Mouse (Mus musculus) G1E (cell line): ENCODE measurements around the gene Tnfrsf18. TPM values are rescaled to one million over a fixed set of nuclear protein-coding genes. Genes with fewer than 3 reads are reported as not detected.

Experiments
- ATAC-seq: 2 replicates; pipeline ENCODE4 v1.8.0; 2016; ENCODE audit warnings: mild to moderate bottlenecking; ENCODE audit not compliant: insufficient number of reproducible peaks, poor library complexity, low FRiP score, severe bottlenecking; ENCODE audit errors: extremely low read depth
- DNase-seq: peaks from one replicate; pipeline ENCODE4 v3.0.0; 2012; ENCODE audit warnings: low spot score
- H3K27me3 ChIP-seq: 2 replicates; pipeline ENCODE4 v1.6.1; 2012; ENCODE audit warnings: mild to moderate bottlenecking, low read length, inconsistent platforms; ENCODE audit not compliant: insufficient read depth
- H3K36me3 ChIP-seq: replicated peaks from 2 replicates; pipeline ENCODE3; 2012; ENCODE audit warnings: mild to moderate bottlenecking, inconsistent platforms
- H3K4me1 ChIP-seq: 2 replicates; pipeline ENCODE4 v1.6.1; 2012; ENCODE audit warnings: low read depth, low read length, inconsistent platforms, mixed read lengths; ENCODE audit not compliant: insufficient read depth
- H3K4me3 ChIP-seq: 2 replicates; pipeline ENCODE4 v1.5.1; 2012; ENCODE audit warnings: low read depth, mild to moderate bottlenecking, inconsistent platforms, low read length, moderate library complexity, mixed read lengths
- H3K9me3 ChIP-seq: replicated peaks from 2 replicates; pipeline ENCODE4 v1.6.1; 2012; ENCODE audit warnings: inconsistent platforms
- POLR2AphosphoS5 ChIP-seq: IDR thresholded peaks from 2 replicates; pipeline ENCODE4 v1.6.1; 2012; ENCODE audit warnings: low read depth, low read length, inconsistent platforms; ENCODE audit not compliant: insufficient replicate concordance
- polyA plus RNA-seq: library from polyadenylated mRNA; stranded (reverse); fragments of >175 nt; gene quantifications from 2 replicates; pipeline ENCODE4 v1.2.3, GENCODE M21; 2012
- total RNA-seq, 2 experiments: library from RNA; stranded (forward) in 1 of 2; stranded (reverse) in 1 of 2; fragments of 200-1000 nt in 1 of 2; fragments of >200 nt in 1 of 2; fragmentation: Nextera tagmentation in 1 of 2; gene quantifications; 2 replicates each; pipeline ENCODE4 v1.2.3; 2014 to 2017

Tnfrsf18 gene
- total and polyA plus RNA-seq, 3 experiments, result 0.22 TPM; not detected in 2

DNA sequence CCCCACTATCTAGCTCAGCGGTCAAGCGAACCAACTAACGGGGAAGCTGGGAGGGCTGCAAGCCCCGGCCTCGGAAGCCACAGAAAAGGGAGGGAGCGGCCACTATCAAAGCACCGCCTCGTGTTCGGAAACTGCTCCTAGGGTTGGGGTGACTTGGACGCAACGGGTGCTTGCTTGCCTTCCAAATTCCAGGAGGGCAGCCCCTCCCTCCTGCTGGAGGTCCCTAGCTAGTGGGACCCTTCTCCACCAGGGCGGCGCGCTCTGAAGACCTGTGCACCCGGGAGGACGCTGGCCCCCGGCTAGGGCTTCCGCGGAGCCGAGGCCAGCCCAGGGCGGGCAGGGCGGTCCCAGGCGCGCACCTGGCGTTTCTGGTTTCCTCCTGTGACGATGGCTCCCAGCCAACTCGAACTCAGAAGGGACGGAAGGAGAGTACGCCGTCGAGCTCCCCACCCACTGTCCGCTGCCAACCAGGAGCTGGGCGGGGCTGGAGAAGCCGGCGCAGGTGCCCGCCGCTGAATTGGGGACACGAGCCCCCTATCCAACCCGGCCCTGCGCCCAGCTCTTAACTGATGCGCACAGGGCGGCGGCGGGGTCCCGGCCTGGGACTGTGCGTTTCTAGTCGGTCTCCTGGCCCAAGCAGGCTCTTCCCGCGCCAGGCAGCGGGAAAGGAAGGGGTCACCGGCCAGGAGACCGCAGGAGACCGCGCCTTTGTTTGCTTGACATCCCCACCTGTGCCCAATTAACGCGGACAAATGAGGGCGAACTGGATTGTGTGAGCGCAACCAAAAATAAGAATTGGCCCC, 51.7 kb downstream of the Tnfrsf18 start:
- no peaks in the 10 kb centered on the region for H3K9me3 ChIP-seq
- ATAC-seq, result no peak
- DNase-seq, result no peak
- H3K27me3 ChIP-seq, result peaks cover 7% of the 10 kb centered on the region; the same call in 1 of the 2 replicates
- H3K36me3 ChIP-seq, result no peaks in the 10 kb centered on the region
- no peak for TF ChIP-seq POLR2AphosphoS5
- no peaks in the 10 kb centered on the region for H3K4me1 ChIP-seq
- no peak overlapping the region for H3K4me3 ChIP-seq

Other genes starting within 250 kb of the Tnfrsf18 start
Only the 20 nearest of the 27 such genes appear.
- 147 and 155 TPM in 2 replicates for gene Aurkaip1, start 194.9 kb upstream of the Tnfrsf18 start, total RNA-seq (2014; fragmentation: Nextera tagmentation)
- gene Aurkaip1, start 194.9 kb upstream of the Tnfrsf18 start, total RNA-seq (2017), result 158 and 160 TPM in 2 replicates
- 291 and 293 TPM in 2 replicates for gene Aurkaip1, start 194.9 kb upstream of the Tnfrsf18 start, polyA plus RNA-seq
- not detected in 2 replicates for gene Mxra8, start 186.5 kb upstream of the Tnfrsf18 start, total RNA-seq (2014; fragmentation: Nextera tagmentation)
- 0.33 and 0.46 TPM in 2 replicates for gene Mxra8, start 186.5 kb upstream of the Tnfrsf18 start, total RNA-seq (2017)
- gene Mxra8, start 186.5 kb upstream of the Tnfrsf18 start, polyA plus RNA-seq, result not detected in 2 replicates
- gene Dvl1, start 178.8 kb upstream of the Tnfrsf18 start, total RNA-seq (2014; fragmentation: Nextera tagmentation), result 14.4 and 16.8 TPM in 2 replicates
- 9.2 and 13.7 TPM in 2 replicates for gene Dvl1, start 178.8 kb upstream of the Tnfrsf18 start, total RNA-seq (2017)
- 77.7 and 92.8 TPM in 2 replicates for gene Dvl1, start 178.8 kb upstream of the Tnfrsf18 start, polyA plus RNA-seq
- 1.6 and 1.7 TPM in 2 replicates for gene Tas1r3, start 162.8 kb upstream of the Tnfrsf18 start, total RNA-seq (2014; fragmentation: Nextera tagmentation)
- 0.52 and 0.60 TPM in 2 replicates for gene Tas1r3, start 162.8 kb upstream of the Tnfrsf18 start, total RNA-seq (2017)
- 0.02 and 0.03 TPM in 2 replicates for gene Tas1r3, start 162.8 kb upstream of the Tnfrsf18 start, polyA plus RNA-seq
- gene Cptp, start 156.7 kb upstream of the Tnfrsf18 start, total RNA-seq (2014; fragmentation: Nextera tagmentation), result 6.7 and 11.8 TPM in 2 replicates
- 9.3 and 9.5 TPM in 2 replicates for gene Cptp, start 156.7 kb upstream of the Tnfrsf18 start, total RNA-seq (2017)
- 1.1 and 3.6 TPM in 2 replicates for gene Cptp, start 156.7 kb upstream of the Tnfrsf18 start, polyA plus RNA-seq
- gene Ints11, start 156.6 kb upstream of the Tnfrsf18 start, total RNA-seq (2014; fragmentation: Nextera tagmentation), result 35.6 and 47.3 TPM in 2 replicates
- gene Ints11, start 156.6 kb upstream of the Tnfrsf18 start, total RNA-seq (2017), result 43.5 and 63.3 TPM in 2 replicates
- gene Ints11, start 156.6 kb upstream of the Tnfrsf18 start, polyA plus RNA-seq, result 21.7 and 26.8 TPM in 2 replicates
- gene Pusl1, start 134.4 kb upstream of the Tnfrsf18 start, total RNA-seq (2014; fragmentation: Nextera tagmentation), result 16.6 and 19.5 TPM in 2 replicates
- gene Pusl1, start 134.4 kb upstream of the Tnfrsf18 start, total RNA-seq (2017), result 27.9 and 32.3 TPM in 2 replicates
- gene Pusl1, start 134.4 kb upstream of the Tnfrsf18 start, polyA plus RNA-seq, result 135 and 233 TPM in 2 replicates
- gene Acap3, start 134.3 kb upstream of the Tnfrsf18 start, total RNA-seq (2014; fragmentation: Nextera tagmentation), result 16.5 and 19.9 TPM in 2 replicates
- 12.4 and 12.5 TPM in 2 replicates for gene Acap3, start 134.3 kb upstream of the Tnfrsf18 start, total RNA-seq (2017)
- gene Acap3, start 134.3 kb upstream of the Tnfrsf18 start, polyA plus RNA-seq, result 31.0 and 32.9 TPM in 2 replicates
- 118 and 122 TPM in 2 replicates for gene Ube2j2, start 82.3 kb upstream of the Tnfrsf18 start, total RNA-seq (2014; fragmentation: Nextera tagmentation)
- gene Ube2j2, start 82.3 kb upstream of the Tnfrsf18 start, total RNA-seq (2017), result 124 and 178 TPM in 2 replicates
- gene Ube2j2, start 82.3 kb upstream of the Tnfrsf18 start, polyA plus RNA-seq, result 167 and 223 TPM in 2 replicates
- gene C1qtnf12, start 63.8 kb upstream of the Tnfrsf18 start, total RNA-seq (2014; fragmentation: Nextera tagmentation), result 17.0 and 19.9 TPM in 2 replicates
- 9.7 and 14.2 TPM in 2 replicates for gene C1qtnf12, start 63.8 kb upstream of the Tnfrsf18 start, total RNA-seq (2017)
- 43.7 and 60.7 TPM in 2 replicates for gene C1qtnf12, start 63.8 kb upstream of the Tnfrsf18 start, polyA plus RNA-seq
- 3.6 and 5.1 TPM in 2 replicates for gene B3galt6, start 33.5 kb upstream of the Tnfrsf18 start, total RNA-seq (2014; fragmentation: Nextera tagmentation)
- 11.6 and 11.7 TPM in 2 replicates for gene B3galt6, start 33.5 kb upstream of the Tnfrsf18 start, total RNA-seq (2017)
- 4.1 and 4.2 TPM in 2 replicates for gene B3galt6, start 33.5 kb upstream of the Tnfrsf18 start, polyA plus RNA-seq
- gene Sdf4, start 33.3 kb upstream of the Tnfrsf18 start, total RNA-seq (2014; fragmentation: Nextera tagmentation), result 51.0 and 94.4 TPM in 2 replicates
- 156 and 163 TPM in 2 replicates for gene Sdf4, start 33.3 kb upstream of the Tnfrsf18 start, total RNA-seq (2017)
- gene Sdf4, start 33.3 kb upstream of the Tnfrsf18 start, polyA plus RNA-seq, result 30.7 and 31.8 TPM in 2 replicates
- gene Tnfrsf4, start 12.3 kb upstream of the Tnfrsf18 start, total RNA-seq (2014; fragmentation: Nextera tagmentation), result 2.3 and 2.5 TPM in 2 replicates
- gene Tnfrsf4, start 12.3 kb upstream of the Tnfrsf18 start, total RNA-seq (2017), result 1.2 and 3.1 TPM in 2 replicates
- gene Tnfrsf4, start 12.3 kb upstream of the Tnfrsf18 start, polyA plus RNA-seq, result 0.58 and 1.1 TPM in 2 replicates
- gene Ttll10, start 33.2 kb downstream of the Tnfrsf18 start, total RNA-seq (2014; fragmentation: Nextera tagmentation), result 1.5 TPM in 1 of 2 replicates, not detected in the other
- gene Ttll10, start 33.2 kb downstream of the Tnfrsf18 start, total RNA-seq (2017), result 0.12 TPM in 1 of 2 replicates, not detected in the other
- gene Ttll10, start 33.2 kb downstream of the Tnfrsf18 start, polyA plus RNA-seq, result not detected in 2 replicates
- 67.9 and 74.6 TPM in 2 replicates for gene 9430015G10Rik, start 83.8 kb downstream of the Tnfrsf18 start, total RNA-seq (2014; fragmentation: Nextera tagmentation)
- gene 9430015G10Rik, start 83.8 kb downstream of the Tnfrsf18 start, total RNA-seq (2017), result 43.6 and 52.0 TPM in 2 replicates
- gene 9430015G10Rik, start 83.8 kb downstream of the Tnfrsf18 start, polyA plus RNA-seq, result 10.4 and 13.5 TPM in 2 replicates
- gene Rnf223, start 104.3 kb downstream of the Tnfrsf18 start, total RNA-seq (2014; fragmentation: Nextera tagmentation), result 0.49 and 2.3 TPM in 2 replicates
- 0.16 and 0.17 TPM in 2 replicates for gene Rnf223, start 104.3 kb downstream of the Tnfrsf18 start, total RNA-seq (2017)
- 0.11 and 0.12 TPM in 2 replicates for gene Rnf223, start 104.3 kb downstream of the Tnfrsf18 start, polyA plus RNA-seq
- 1.7 and 2.0 TPM in 2 replicates for gene Agrn, start 171.3 kb downstream of the Tnfrsf18 start, total RNA-seq (2014; fragmentation: Nextera tagmentation)
- 0.38 and 0.70 TPM in 2 replicates for gene Agrn, start 171.3 kb downstream of the Tnfrsf18 start, total RNA-seq (2017)
- gene Agrn, start 171.3 kb downstream of the Tnfrsf18 start, polyA plus RNA-seq, result 0.48 and 0.70 TPM in 2 replicates
- not detected in 2 replicates for gene Isg15, start 174.7 kb downstream of the Tnfrsf18 start, total RNA-seq (2014; fragmentation: Nextera tagmentation)
- gene Isg15, start 174.7 kb downstream of the Tnfrsf18 start, total RNA-seq (2017), result 0.16 and 0.93 TPM in 2 replicates
- 0.09 and 0.16 TPM in 2 replicates for gene Isg15, start 174.7 kb downstream of the Tnfrsf18 start, polyA plus RNA-seq
- not detected in 2 replicates for gene AW011738, start 177.1 kb downstream of the Tnfrsf18 start, total RNA-seq (2014; fragmentation: Nextera tagmentation)
- 0.11 TPM in 1 of 2 replicates, not detected in the other for gene AW011738, start 177.1 kb downstream of the Tnfrsf18 start, total RNA-seq (2017)
- gene AW011738, start 177.1 kb downstream of the Tnfrsf18 start, polyA plus RNA-seq, result not detected in 2 replicates
- not detected in 2 replicates for gene Perm1, start 189.7 kb downstream of the Tnfrsf18 start, total RNA-seq (2014; fragmentation: Nextera tagmentation)
- 0.05 TPM in 1 of 2 replicates, not detected in the other for gene Perm1, start 189.7 kb downstream of the Tnfrsf18 start, total RNA-seq (2017)
- not detected in 2 replicates for gene Perm1, start 189.7 kb downstream of the Tnfrsf18 start, polyA plus RNA-seq